Mouse (Mus musculus): ENCODE data around the gene Plod1. TPM values are rescaled to one million over a fixed set of nuclear protein-coding genes. Genes with fewer than 3 reads are reported as not detected.

The Plod1 gene
- total RNA-seq, 2 experiments from 2014 or later, result 42.0 to 42.1 TPM

Other genes with a start within 250 kb of the Plod1 start
- gene Zfp534, start 234.2 kb downstream of the Plod1 start, total RNA-seq (2021), result under 1 TPM; 0.12 to 0.27 TPM
- 1 to 10 TPM; 4.5 to 6.2 TPM for gene Zfp984, start 127.0 kb downstream of the Plod1 start, total RNA-seq (2021)
- gene Zfp933, start 88.4 kb downstream of the Plod1 start, total RNA-seq (2021), result 10 to 100 TPM; 16.4 to 21.2 TPM
- 10 to 100 TPM; 18.5 to 29.4 TPM for gene Miip, start 68.0 kb downstream of the Plod1 start, total RNA-seq (2021)
- 1 to 10 TPM; 7.2 to 9.7 TPM for gene Fv1, start 67.8 kb downstream of the Plod1 start, total RNA-seq (2021)
- 100 to 1,000 TPM; 204 to 232 TPM for gene Mfn2, start 32.1 kb downstream of the Plod1 start, total RNA-seq (2021)
- gene 2510039O18Rik, start 4.1 kb upstream of the Plod1 start, total RNA-seq (2021), result 10 to 100 TPM; 43.4 to 44.7 TPM
- not detected for gene Nppb, start 49.0 kb upstream of the Plod1 start, total RNA-seq (2021)
- not detected for gene Nppa, start 64.0 kb upstream of the Plod1 start, total RNA-seq (2021)
- gene Clcn6, start 102.1 kb upstream of the Plod1 start, total RNA-seq (2021), result 10 to 100 TPM in 1 of 2 experiments, 1 to 10 TPM in 1; 8.4 to 12.8 TPM
- gene Mthfr, start 102.3 kb upstream of the Plod1 start, total RNA-seq (2021), result 10 to 100 TPM; 41.9 to 44.0 TPM
- gene Agtrap, start 151.3 kb upstream of the Plod1 start, total RNA-seq (2021), result 10 to 100 TPM; 45.4 to 45.5 TPM
- gene Mad2l2, start 193.6 kb upstream of the Plod1 start, total RNA-seq (2021), result 10 to 100 TPM; 22.3 to 23.9 TPM
- gene Draxin, start 193.9 kb upstream of the Plod1 start, total RNA-seq (2021), result under 1 TPM; 0.18 to 0.27 TPM
- gene Fbxo6, start 215.4 kb upstream of the Plod1 start, total RNA-seq (2021), result 10 to 100 TPM; 30.4 to 31.3 TPM
- 1 to 10 TPM; 7.1 to 7.2 TPM for gene Fbxo44, start 223.7 kb upstream of the Plod1 start, total RNA-seq (2021)
- 1 to 10 TPM; 2.3 to 3.3 TPM for gene Fbxo2, start 223.9 kb upstream of the Plod1 start, total RNA-seq (2021)

All from adrenal gland, postnatal 10 days (tissue).